Mouse (Mus musculus) megakaryocyte, embryonic 14.5 days (primary cell): Measurements from ENCODE around the gene Lpcat2. TPM values are rescaled to one million over a fixed set of nuclear protein-coding genes. Genes with fewer than 3 reads are reported as not detected.
"Not testable (repeated sequence)": the region's sequence is repeated elsewhere in the genome, so short reads cannot be mapped to it uniquely, and the experiment has no call there.

Experiments used
- H3K27me3 ChIP-seq: replicated peaks from 2 replicates; pipeline ENCODE3; 2012; ENCODE audit warnings: inconsistent platforms
- H3K36me3 ChIP-seq: replicated peaks from 2 replicates; pipeline ENCODE3; 2012; ENCODE audit warnings: low read length, inconsistent platforms, mixed read lengths
- H3K4me1 ChIP-seq: 2 replicates; pipeline ENCODE4 v1.6.1; 2012; ENCODE audit warnings: inconsistent platforms
- H3K4me3 ChIP-seq: replicated peaks from 2 replicates; pipeline ENCODE3; 2012; ENCODE audit warnings: moderate library complexity, mild to moderate bottlenecking, inconsistent platforms
- H3K9me3 ChIP-seq: 2 replicates; pipeline ENCODE4 v1.6.1; 2012; ENCODE audit warnings: inconsistent platforms
- FLI1 ChIP-seq: IDR thresholded peaks from 2 replicates; pipeline ENCODE4 v1.6.1; 2012; ENCODE audit warnings: low read length, inconsistent platforms, mixed read lengths
- GATA1 ChIP-seq: IDR thresholded peaks from 3 replicates; pipeline ENCODE4 v1.6.1; 2012; ENCODE audit warnings: mixed read lengths, low read length, inconsistent platforms, borderline replicate concordance
- polyA plus RNA-seq: library from polyadenylated mRNA; stranded (reverse); fragments of >175 nt; gene quantifications from 2 replicates; pipeline ENCODE4 v1.2.3, GENCODE M21; 2012; ENCODE audit warnings: low replicate concordance; ENCODE audit not compliant: insufficient read depth

The Lpcat2 gene
- polyA plus RNA-seq, 1 experiment = 1.6 TPM

- H3K4me3 ChIP-seq = peak overlapping the region; percentile 46
- no peaks in the 10 kb centered on the region for H3K36me3 ChIP-seq
- H3K27me3 ChIP-seq = no peaks in the 10 kb centered on the region
- no peak for TF ChIP-seq FLI1
- no peak for TF ChIP-seq GATA1
- no peaks in the 10 kb centered on the region for H3K9me3 ChIP-seq
- H3K4me1 ChIP-seq = no peaks in the 10 kb centered on the region
Observed at GRCm38 (mm10) chr8:92881247-92881646, 26.1 kb downstream of the Lpcat2 start.

DNA sequence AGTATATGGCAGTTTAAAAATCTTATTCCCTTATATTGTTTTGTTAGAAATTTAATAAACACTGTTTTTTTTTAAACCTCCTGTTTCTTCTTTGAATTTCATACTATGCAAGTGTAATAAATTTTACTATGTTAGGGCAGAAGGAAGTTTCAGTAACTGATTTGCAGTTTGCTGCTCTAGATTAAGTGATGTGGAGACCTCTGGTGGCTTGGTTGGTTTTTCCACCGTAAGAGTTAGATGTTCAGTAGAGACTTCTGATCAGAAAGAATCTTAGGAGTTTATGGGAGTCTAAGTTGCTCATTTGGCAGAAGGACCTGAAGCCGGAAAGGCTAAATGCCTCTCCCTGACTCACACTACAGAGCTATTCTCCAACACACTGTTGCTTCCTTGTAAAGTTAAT lies 28.6 kb downstream of the Lpcat2 start:
- TF ChIP-seq FLI1 (no peak), GATA1 (no peak)
- no peaks in the 10 kb centered on the region for H3K4me1 ChIP-seq
- no peaks in the 10 kb centered on the region for H3K36me3 ChIP-seq
- H3K4me3 ChIP-seq = no peak overlapping the region
- 0 out of 2 replicates have a peak, but pooled peaks cover 2% of the 10 kb centered on the region for H3K9me3 ChIP-seq
- no peaks in the 10 kb centered on the region for H3K27me3 ChIP-seq

DNA sequence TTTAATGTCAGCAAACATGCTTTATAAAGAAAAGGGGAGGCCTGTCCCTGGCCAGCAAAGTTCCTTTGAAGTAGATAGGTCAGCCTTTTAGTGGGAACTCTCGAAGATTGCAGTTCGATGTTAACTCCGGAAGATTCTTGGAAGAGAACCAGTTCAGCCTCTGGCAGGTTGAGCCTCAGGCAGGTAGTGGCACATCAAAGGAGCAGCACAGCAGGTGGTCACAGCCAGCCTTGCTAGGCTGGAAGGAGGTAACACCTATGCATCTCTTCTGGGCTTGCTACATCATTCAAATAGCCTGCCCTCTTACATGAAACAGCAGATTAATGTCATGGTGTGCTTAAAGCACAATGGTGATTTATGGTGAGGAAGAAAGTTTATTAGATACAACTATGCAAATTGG lies 37.1 kb downstream of the Lpcat2 start:
- H3K4me1 ChIP-seq, H3K4me3 ChIP-seq, H3K27me3 ChIP-seq, H3K36me3 ChIP-seq, H3K9me3 ChIP-seq: not testable (repeated sequence)

DNA sequence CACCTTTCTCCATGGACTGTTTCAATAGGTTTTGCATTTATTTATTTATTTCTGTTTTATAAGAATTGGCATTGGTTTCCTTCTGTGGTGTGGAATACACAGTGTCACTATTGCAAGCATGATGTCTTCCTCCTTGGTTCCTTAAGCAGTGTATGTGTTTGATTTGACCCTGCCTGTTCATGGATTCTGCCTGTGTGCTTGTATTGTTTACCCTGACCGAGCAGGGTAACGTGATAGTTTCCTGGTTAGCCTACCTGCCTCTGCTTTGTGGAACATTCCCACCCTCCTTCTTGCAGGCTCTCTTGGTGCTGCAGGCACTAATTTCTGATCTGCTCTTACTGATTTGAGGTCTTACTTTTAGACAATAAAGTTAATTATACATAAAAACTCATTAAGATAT lies 38.7 kb downstream of the Lpcat2 start:
- TF ChIP-seq FLI1 (no peak), GATA1 (no peak)
- H3K36me3 ChIP-seq = no peaks in the 10 kb centered on the region
- no peak overlapping the region for H3K4me3 ChIP-seq
- no peaks in the 10 kb centered on the region for H3K4me1 ChIP-seq
- H3K27me3 ChIP-seq = no peaks in the 10 kb centered on the region
- 0 out of 2 replicates have a peak, but pooled peaks cover 4% of the 10 kb centered on the region for H3K9me3 ChIP-seq

DNA sequence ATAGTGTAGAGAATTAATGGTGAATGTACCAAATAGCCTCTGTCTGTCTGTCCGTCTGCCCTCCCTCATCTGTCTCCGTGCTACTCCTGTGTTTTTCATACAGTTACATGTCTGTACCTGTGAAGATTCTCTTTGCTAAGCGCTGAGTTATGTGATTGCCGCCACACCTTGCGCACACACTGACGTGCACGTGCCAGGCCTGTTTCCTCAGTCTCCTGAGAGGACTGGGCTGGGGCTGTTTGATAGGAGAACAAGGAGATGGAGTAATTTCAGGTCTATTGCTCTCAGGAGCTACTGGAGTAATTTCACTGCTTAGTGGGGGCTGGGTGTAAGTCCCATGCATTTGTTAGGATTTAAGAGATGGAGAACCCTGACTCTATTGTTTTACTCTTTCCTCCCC lies 39.9 kb downstream of the Lpcat2 start:
- TF ChIP-seq GATA1 = no peak
- TF ChIP-seq FLI1 = no peak

GRCm38 (mm10) chr8:92896056-92896455 lies 40.9 kb downstream of the Lpcat2 start:
- H3K9me3 ChIP-seq = no peaks in the 10 kb centered on the region

More for the DNA sequence above, 39.9 kb downstream of the Lpcat2 start:
- Histone ChIP-seq H3K36me3 (no peaks in the 10 kb centered on the region), H3K27me3 (no peaks in the 10 kb centered on the region), H3K4me1 (no peaks in the 10 kb centered on the region), H3K4me3 (no peak overlapping the region), H3K9me3 (no peaks in the 10 kb centered on the region)

DNA sequence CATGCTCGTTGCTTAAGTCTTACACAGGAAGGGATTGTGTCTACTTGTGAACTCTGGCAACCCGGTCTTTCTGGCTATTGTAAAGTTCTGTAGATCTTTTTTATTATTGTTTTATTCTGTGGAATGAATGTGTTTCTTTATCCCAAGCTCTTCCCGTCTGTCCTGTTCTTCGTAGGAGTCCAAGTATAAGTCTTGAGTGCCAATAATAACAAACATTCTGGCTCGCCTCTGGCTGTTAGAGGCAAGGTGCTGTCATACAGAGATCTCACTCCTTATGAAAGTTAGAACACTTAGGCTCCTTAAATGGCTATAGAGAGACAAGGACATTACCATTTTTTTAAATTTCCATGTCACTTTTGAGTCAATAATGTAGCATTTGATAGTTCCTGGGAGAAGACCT lies 41.5 kb downstream of the Lpcat2 start:
- H3K27me3 ChIP-seq = no peaks in the 10 kb centered on the region
- TF ChIP-seq FLI1 (no peak), GATA1 (no peak)
- H3K36me3 ChIP-seq = no peaks in the 10 kb centered on the region
- no peaks in the 10 kb centered on the region for H3K4me1 ChIP-seq
- H3K4me3 ChIP-seq = no peak overlapping the region
- H3K9me3 ChIP-seq = peaks cover 5% of the 10 kb centered on the region

More at GRCm38 (mm10) chr8:92896056-92896455, 40.9 kb downstream of the Lpcat2 start:
- TF ChIP-seq GATA1 (no peak), FLI1 (no peak)
- Histone ChIP-seq H3K27me3 (no peaks in the 10 kb centered on the region), H3K4me1 (no peaks in the 10 kb centered on the region), H3K36me3 (no peaks in the 10 kb centered on the region), H3K4me3 (no peak overlapping the region)

DNA sequence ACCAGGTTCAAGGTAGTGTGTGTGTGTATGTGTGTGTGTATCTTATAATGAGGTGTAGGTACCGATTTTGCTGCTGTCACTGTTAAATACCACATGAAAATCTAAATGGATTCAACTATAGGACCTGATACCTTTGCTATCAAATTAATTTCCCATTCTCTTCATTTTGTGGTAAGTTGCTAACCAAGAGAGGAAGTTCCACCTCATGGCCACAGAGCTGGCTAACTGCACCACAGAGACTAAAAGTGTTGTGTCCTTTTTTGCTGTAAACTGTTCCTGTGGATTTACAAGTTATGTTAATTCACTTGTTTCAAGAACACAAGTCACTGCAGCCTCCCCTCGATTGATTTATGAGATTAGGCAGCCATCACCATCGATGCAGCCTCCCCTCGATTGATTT lies 42.7 kb downstream of the Lpcat2 start:
- Histone ChIP-seq H3K36me3 (no peaks in the 10 kb centered on the region), H3K4me3 (no peak overlapping the region), H3K9me3 (peaks cover 11% of the 10 kb centered on the region), H3K27me3 (no peaks in the 10 kb centered on the region), H3K4me1 (no peaks in the 10 kb centered on the region)
- no peak for TF ChIP-seq GATA1
- TF ChIP-seq FLI1 = no peak

DNA sequence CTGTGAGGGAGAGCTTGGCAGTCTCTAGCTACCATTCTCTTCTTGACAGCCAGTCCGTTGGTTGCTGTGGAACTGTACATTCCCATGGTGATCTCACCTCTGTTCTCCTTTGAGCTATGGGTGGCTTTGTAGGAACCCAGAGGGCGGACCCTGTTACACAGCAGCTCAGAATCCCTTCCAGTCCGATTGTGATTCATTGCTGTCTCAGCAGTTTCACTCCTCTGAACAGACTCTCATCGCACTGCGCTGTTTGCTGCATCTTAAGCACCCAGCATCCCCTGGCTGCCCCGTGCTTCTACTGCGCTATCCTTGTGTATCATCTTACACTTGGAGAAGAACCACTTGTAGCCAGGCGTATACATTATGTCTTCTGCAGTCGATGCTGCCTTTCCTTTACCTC lies 44.5 kb downstream of the Lpcat2 start:
- Histone ChIP-seq H3K9me3 (peaks cover 15% of the 10 kb centered on the region), H3K4me1 (no peaks in the 10 kb centered on the region), H3K36me3 (no peaks in the 10 kb centered on the region), H3K27me3 (no peaks in the 10 kb centered on the region), H3K4me3 (no peak overlapping the region)
- TF ChIP-seq GATA1 = no peak
- TF ChIP-seq FLI1 = no peak

GRCm38 (mm10) chr8:92901107-92901506 lies 46.0 kb downstream of the Lpcat2 start, which contains the start of gene Capns2:
Gene Capns2, plus strand, starts transcription at chr8:92901407.
- no peak for TF ChIP-seq FLI1
- no peak for TF ChIP-seq GATA1
- peaks cover 15% of the 10 kb centered on the region for H3K9me3 ChIP-seq
- H3K36me3 ChIP-seq = no peaks in the 10 kb centered on the region
- H3K4me1 ChIP-seq = no peaks in the 10 kb centered on the region
- no peaks in the 10 kb centered on the region for H3K27me3 ChIP-seq
- no peak within 1 kb of the TSS for H3K4me3 ChIP-seq

- TF ChIP-seq GATA1 = no peak
- no peak for TF ChIP-seq FLI1
- Histone ChIP-seq H3K4me1 (no peaks in the 10 kb centered on the region), H3K4me3 (no peak overlapping the region), H3K27me3 (no peaks in the 10 kb centered on the region), H3K36me3 (no peaks in the 10 kb centered on the region), H3K9me3 (peaks cover 15% of the 10 kb centered on the region)
Observed at GRCm38 (mm10) chr8:92902981-92903380, 47.8 kb downstream of the Lpcat2 start.
